Mouse (Mus musculus): ENCODE measurements around the gene Tulp4. TPM values are rescaled to one million over a fixed set of nuclear protein-coding genes. Genes with fewer than 3 reads are reported as not detected.

Tulp4 gene
- 86.9 and 100 TPM in 2 replicates for polyA plus RNA-seq (2014; fragmentation: Nextera tagmentation; extraction: Ambion mirVana)

- peak within 1 kb of the TSS; percentile 54 for H3K4me2 ChIP-seq (replicated peaks; ENCODE audit: low read depth, low read length)
- ATAC-seq (ENCODE audit: insufficient number of reproducible peaks, insufficient read depth, low FRiP score, low read depth) = peak; percentile 94
- peak within 1 kb of the TSS; percentile 76 for H3K4me3 ChIP-seq (ENCODE audit: low read depth, low read length)
- WGBS = under 1% methylated on average over 60 of the region's 76 CpGs
- no peaks in the 10 kb centered on the region for H3K36me3 ChIP-seq (ENCODE audit: control insufficient read depth, insufficient read depth, low read length)
- H3K27me3 ChIP-seq (ENCODE audit: control insufficient read depth, insufficient read depth, low read length) = no peaks in the 10 kb centered on the region
- H3K9ac ChIP-seq (replicated peaks; ENCODE audit: low read depth, low read length) = peak within 1 kb of the TSS; percentile 94
- no peaks in the 10 kb centered on the region for H3K9me3 ChIP-seq (ENCODE audit: control insufficient read depth, low read depth, low read length)
- peak within 1 kb of the TSS; percentile 89 for H3K27ac ChIP-seq (ENCODE audit: low read length)
- H3K4me1 ChIP-seq (ENCODE audit: control insufficient read depth, insufficient read depth, low read length) = peaks cover 12% of the 10 kb centered on the region; the same call in 1 of the 2 replicates
Measured at GRCm38 (mm10) chr17:6106361-6107014, at the start of gene Tulp4. Gene Tulp4 (plus strand): TSS chr17:6106437.

- Histone ChIP-seq H3K27me3 (ENCODE audit: control insufficient read depth, insufficient read depth, low read length) (no peaks in the 10 kb centered on the region), H3K27ac (ENCODE audit: low read length) (no peak overlapping the region), H3K4me3 (ENCODE audit: low read depth, low read length) (no peak overlapping the region), H3K36me3 (ENCODE audit: control insufficient read depth, insufficient read depth, low read length) (peaks cover 15% of the 10 kb centered on the region), H3K9ac (replicated peaks; ENCODE audit: low read depth, low read length) (no peak overlapping the region), H3K4me2 (replicated peaks; ENCODE audit: low read depth, low read length) (no peak overlapping the region), H3K9me3 (ENCODE audit: control insufficient read depth, low read depth, low read length) (no peaks in the 10 kb centered on the region), H3K4me1 (ENCODE audit: control insufficient read depth, insufficient read depth, low read length) (no peaks in the 10 kb centered on the region)
- ATAC-seq (ENCODE audit: insufficient number of reproducible peaks, insufficient read depth, low FRiP score, low read depth) = no peak
- 72% methylated on average over 8 of the region's 8 CpGs for WGBS
Measured at GRCm38 (mm10) chr17:6062793-6063192, 43.4 kb upstream of the Tulp4 start.

- Histone ChIP-seq H3K9me3 (ENCODE audit: control insufficient read depth, low read depth, low read length) (no peaks in the 10 kb centered on the region), H3K27me3 (ENCODE audit: control insufficient read depth, insufficient read depth, low read length) (no peaks in the 10 kb centered on the region), H3K9ac (replicated peaks; ENCODE audit: low read depth, low read length) (no peak overlapping the region), H3K4me1 (ENCODE audit: control insufficient read depth, insufficient read depth, low read length) (no peaks in the 10 kb centered on the region), H3K4me3 (ENCODE audit: low read depth, low read length) (no peak overlapping the region), H3K27ac (ENCODE audit: low read length) (no peak overlapping the region), H3K36me3 (ENCODE audit: control insufficient read depth, insufficient read depth, low read length) (peaks cover 15% of the 10 kb centered on the region), H3K4me2 (replicated peaks; ENCODE audit: low read depth, low read length) (no peak overlapping the region)
- ATAC-seq (ENCODE audit: insufficient number of reproducible peaks, insufficient read depth, low FRiP score, low read depth) = no peak
- 86% methylated on average over 5 of the region's 5 CpGs for WGBS
Measured at GRCm38 (mm10) chr17:6063532-6063931, 42.7 kb upstream of the Tulp4 start.

GRCm38 (mm10) chr17:6066021-6066420 lies 40.2 kb upstream of the Tulp4 start:
- Histone ChIP-seq H3K9me3 (ENCODE audit: control insufficient read depth, low read depth, low read length) (no peaks in the 10 kb centered on the region), H3K9ac (replicated peaks; ENCODE audit: low read depth, low read length) (no peak overlapping the region), H3K36me3 (ENCODE audit: control insufficient read depth, insufficient read depth, low read length) (peaks cover 15% of the 10 kb centered on the region), H3K4me3 (ENCODE audit: low read depth, low read length) (no peak overlapping the region), H3K4me1 (ENCODE audit: control insufficient read depth, insufficient read depth, low read length) (no peaks in the 10 kb centered on the region), H3K27me3 (ENCODE audit: control insufficient read depth, insufficient read depth, low read length) (no peaks in the 10 kb centered on the region), H3K4me2 (replicated peaks; ENCODE audit: low read depth, low read length) (no peak overlapping the region), H3K27ac (ENCODE audit: low read length) (no peak overlapping the region)
- no peak for ATAC-seq (ENCODE audit: insufficient number of reproducible peaks, insufficient read depth, low FRiP score, low read depth)
- WGBS = 86% methylated on average over 2 of the region's 2 CpGs

- no peak for ATAC-seq (ENCODE audit: insufficient number of reproducible peaks, insufficient read depth, low FRiP score, low read depth)
- Histone ChIP-seq H3K4me1 (ENCODE audit: control insufficient read depth, insufficient read depth, low read length) (no peaks in the 10 kb centered on the region), H3K4me2 (replicated peaks; ENCODE audit: low read depth, low read length) (no peak overlapping the region), H3K27ac (ENCODE audit: low read length) (no peak overlapping the region), H3K9ac (replicated peaks; ENCODE audit: low read depth, low read length) (no peak overlapping the region), H3K9me3 (ENCODE audit: control insufficient read depth, low read depth, low read length) (no peaks in the 10 kb centered on the region), H3K27me3 (ENCODE audit: control insufficient read depth, insufficient read depth, low read length) (no peaks in the 10 kb centered on the region), H3K4me3 (ENCODE audit: low read depth, low read length) (no peak overlapping the region), H3K36me3 (ENCODE audit: control insufficient read depth, insufficient read depth, low read length) (peaks cover 15% of the 10 kb centered on the region)
- WGBS = 94% methylated on average over 7 of the region's 7 CpGs
Measured at GRCm38 (mm10) chr17:6067613-6068012, 38.6 kb upstream of the Tulp4 start.

GRCm38 (mm10) chr17:6069866-6070265 lies 36.4 kb upstream of the Tulp4 start:
- no peak overlapping the region for H3K4me3 ChIP-seq (ENCODE audit: low read depth, low read length)
- no peak overlapping the region for H3K9ac ChIP-seq (replicated peaks; ENCODE audit: low read depth, low read length)
- no peaks in the 10 kb centered on the region for H3K27me3 ChIP-seq (ENCODE audit: control insufficient read depth, insufficient read depth, low read length)
- no peak overlapping the region for H3K27ac ChIP-seq (ENCODE audit: low read length)
- 89% methylated on average over 6 of the region's 6 CpGs for WGBS
- H3K36me3 ChIP-seq (ENCODE audit: control insufficient read depth, insufficient read depth, low read length) = peaks cover 7% of the 10 kb centered on the region
- H3K9me3 ChIP-seq (ENCODE audit: control insufficient read depth, low read depth, low read length) = no peaks in the 10 kb centered on the region
- ATAC-seq (ENCODE audit: insufficient number of reproducible peaks, insufficient read depth, low FRiP score, low read depth) = no peak
- no peak overlapping the region for H3K4me2 ChIP-seq (replicated peaks; ENCODE audit: low read depth, low read length)
- H3K4me1 ChIP-seq (ENCODE audit: control insufficient read depth, insufficient read depth, low read length) = no peaks in the 10 kb centered on the region

- no peak overlapping the region for H3K27ac ChIP-seq (ENCODE audit: low read length)
- H3K9ac ChIP-seq (replicated peaks; ENCODE audit: low read depth, low read length) = no peak overlapping the region
- H3K27me3 ChIP-seq (ENCODE audit: control insufficient read depth, insufficient read depth, low read length) = no peaks in the 10 kb centered on the region
- WGBS = 71% methylated on average over 7 of the region's 7 CpGs
- no peaks in the 10 kb centered on the region for H3K36me3 ChIP-seq (ENCODE audit: control insufficient read depth, insufficient read depth, low read length)
- ATAC-seq (ENCODE audit: insufficient number of reproducible peaks, insufficient read depth, low FRiP score, low read depth) = no peak
- no peak overlapping the region for H3K4me2 ChIP-seq (replicated peaks; ENCODE audit: low read depth, low read length)
- no peaks in the 10 kb centered on the region for H3K4me1 ChIP-seq (ENCODE audit: control insufficient read depth, insufficient read depth, low read length)
- H3K4me3 ChIP-seq (ENCODE audit: low read depth, low read length) = no peak overlapping the region
- H3K9me3 ChIP-seq (ENCODE audit: control insufficient read depth, low read depth, low read length) = no peaks in the 10 kb centered on the region
Measured at GRCm38 (mm10) chr17:6073405-6073804, 32.8 kb upstream of the Tulp4 start.

GRCm38 (mm10) chr17:6079287-6080122 lies 26.7 kb upstream of the Tulp4 start, which contains the start of the genes Serac1 and Gtf2h5:
Gene Serac1 (minus strand): TSS chr17:6079741.
Gene Gtf2h5 (plus strand): TSS chr17:6079786.
- Histone ChIP-seq H3K27ac (ENCODE audit: low read length) (peak within 1 kb of the TSS; percentile 84), H3K9me3 (ENCODE audit: control insufficient read depth, low read depth, low read length) (no peaks in the 10 kb centered on the region), H3K4me3 (ENCODE audit: low read depth, low read length) (peak within 1 kb of the TSS; percentile 64), H3K9ac (replicated peaks; ENCODE audit: low read depth, low read length) (peak within 1 kb of the TSS; percentile 66), H3K4me2 (replicated peaks; ENCODE audit: low read depth, low read length) (peak within 1 kb of the TSS; percentile 82), H3K27me3 (ENCODE audit: control insufficient read depth, insufficient read depth, low read length) (no peaks in the 10 kb centered on the region), H3K4me1 (ENCODE audit: control insufficient read depth, insufficient read depth, low read length) (peaks cover 8% of the 10 kb centered on the region; the same call in 1 of the 2 replicates), H3K36me3 (ENCODE audit: control insufficient read depth, insufficient read depth, low read length) (peaks cover 7% of the 10 kb centered on the region; the same call in 1 of the 2 replicates)
- WGBS = under 1% methylated on average over 70 of the region's 70 CpGs
- ATAC-seq (ENCODE audit: insufficient number of reproducible peaks, insufficient read depth, low FRiP score, low read depth) = peak; percentile 97
